Mouse (Mus musculus) ES-E14 (cell line): ENCODE results near the gene Tspan2.

Source experiments
- CHD2 ChIP-seq: IDR thresholded peaks from 2 replicates; pipeline ENCODE4 v1.6.1; 2014; ENCODE audit warnings: mild to moderate bottlenecking, low read depth, low read length, inconsistent platforms
- HCFC1 ChIP-seq: IDR thresholded peaks from 2 replicates; pipeline ENCODE4 v1.6.1; 2012; ENCODE audit warnings: low read length, inconsistent platforms, borderline replicate concordance; ENCODE audit not compliant: insufficient read depth
- MAFK ChIP-seq: IDR thresholded peaks from 2 replicates; pipeline ENCODE4 v1.6.1; 2014; ENCODE audit warnings: mild to moderate bottlenecking, low read depth, low read length, inconsistent platforms; ENCODE audit not compliant: insufficient read depth
- ZC3H11A ChIP-seq: IDR thresholded peaks from 2 replicates; pipeline ENCODE4 v1.6.1; 2012; ENCODE audit warnings: low read depth, mild to moderate bottlenecking, inconsistent platforms, low read length, borderline replicate concordance

GRCm38 (mm10) chr3:102748686-102749085 is 14.4 kb downstream of the Tspan2 start:
- TF ChIP-seq ZC3H11A = no peak
- no peak for TF ChIP-seq HCFC1
- TF ChIP-seq MAFK = no peak
- TF ChIP-seq CHD2 = no peak
